Mouse (Mus musculus) left cerebral cortex, postnatal 10 days (tissue): Measurements from ENCODE around the gene Tenm2. TPM values are rescaled to one million over a fixed set of nuclear protein-coding genes. Genes with fewer than 3 reads are reported as not detected.
A peak's percentile ranks its signal among the peaks of the same experiment; 100 is the strongest.

Experiments
- DNase-seq, 2 experiments: peaks; one replicate each; pipeline ENCODE4 v3.0.0; 2021 to 2022; ENCODE audit warnings: low spot score in 2 of 2, mixed read lengths in 1 of 2; ENCODE audit errors: extremely low spot score in 1 of 2
- intact Hi-C: fragments of 180-260 bp; cut with DNase I; formaldehyde crosslinking; loops from one replicate; pipeline ENCODE4 v1.15.1; 2025
- total RNA-seq, 2 experiments: library from RNA; stranded (reverse); gene quantifications; 2 replicates each; pipeline ENCODE4 v1.2.3; 2021

The Tenm2 gene
- total RNA-seq, 2 experiments from 2014 or later, result 112 to 116 TPM

DNA sequence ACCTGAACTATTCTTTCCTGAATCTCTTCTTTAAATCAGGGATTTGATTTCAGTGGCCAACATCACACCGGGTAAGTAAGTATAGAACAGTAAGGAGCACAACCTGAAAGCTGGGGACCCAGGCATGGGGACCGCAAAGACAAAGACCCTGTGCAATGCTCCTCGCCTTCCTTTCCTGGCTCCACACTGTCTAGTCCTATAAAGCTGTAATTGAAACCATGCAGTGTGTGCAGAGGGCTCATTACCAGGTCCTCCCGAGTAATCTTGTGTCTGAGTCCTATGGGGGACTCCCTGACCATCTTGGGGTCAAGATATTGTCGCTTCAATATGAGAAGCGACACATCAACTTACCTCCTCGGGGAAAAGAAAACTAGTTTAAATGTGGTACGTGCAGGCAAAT lies 436.4 kb downstream of the Tenm2 start:
- intact Hi-C loops, result no loop called here
- no peak for DNase-seq

DNA sequence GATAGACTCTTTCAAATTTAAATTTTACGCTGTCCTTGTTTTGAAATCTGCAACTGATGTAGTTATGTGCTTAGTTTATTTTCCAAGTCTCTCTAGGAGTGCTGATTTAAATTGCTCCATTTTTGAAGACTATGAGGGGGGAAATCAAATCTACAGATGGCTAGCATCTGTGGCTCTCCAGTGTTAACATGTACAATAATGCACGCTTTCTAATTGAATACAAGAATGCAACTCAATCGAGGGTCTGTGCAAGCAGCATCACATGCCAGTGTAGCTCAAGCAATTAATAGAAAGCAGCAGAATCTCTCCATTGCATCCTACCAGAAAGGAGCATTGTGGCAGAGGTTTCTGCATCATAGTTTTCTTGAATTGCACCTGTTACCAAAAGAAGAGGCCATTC lies 477.8 kb downstream of the Tenm2 start:
- no peak for DNase-seq
- intact Hi-C loops, result no loop called here

DNA sequence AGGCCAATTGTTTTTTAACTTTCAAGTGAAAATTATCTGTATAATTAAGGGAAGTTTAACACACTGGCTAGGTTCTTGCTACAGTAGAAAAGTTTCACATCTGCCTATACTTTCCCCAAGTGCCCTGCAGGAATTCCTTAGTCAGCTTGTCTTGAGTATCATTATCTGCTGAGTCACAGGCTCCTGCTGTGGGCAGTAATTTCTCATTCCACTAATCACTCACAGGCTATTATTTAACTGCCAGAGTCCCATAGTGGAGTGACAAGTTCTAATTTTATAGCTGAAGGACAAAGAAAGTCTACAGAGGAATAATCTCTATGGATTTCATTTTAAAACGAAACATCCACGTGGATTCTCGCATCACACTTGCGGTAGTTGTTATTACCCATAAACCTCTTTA lies 489.5 kb downstream of the Tenm2 start:
- intact Hi-C loops, result no loop called here
- no peak for DNase-seq

- peak; percentile 8 to 22 for DNase-seq
- intact Hi-C loops, result no loop called here
Observed at GRCm38 (mm10) chr11:36727800-36728199, 508.0 kb downstream of the Tenm2 start.

DNA sequence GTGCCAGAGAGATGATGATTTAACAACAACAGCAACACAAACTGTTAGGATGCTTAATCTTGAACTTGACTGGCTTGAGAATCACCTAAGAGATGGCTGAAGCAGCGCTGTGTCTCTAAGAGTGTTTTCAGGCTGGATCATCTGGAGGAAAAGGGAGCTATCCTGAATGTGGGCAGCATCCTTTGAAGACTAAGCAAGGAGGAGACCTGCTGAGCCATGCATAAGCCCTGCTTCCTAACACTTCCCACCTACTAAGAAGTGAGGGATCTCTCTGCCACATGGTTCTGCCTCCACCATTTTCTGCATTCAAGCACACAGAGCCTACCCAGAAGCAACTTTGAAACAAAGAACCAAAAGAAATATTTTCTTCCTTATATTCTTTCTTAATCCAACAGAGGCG lies 532.9 kb downstream of the Tenm2 start:
- intact Hi-C loops, result no loop called here
- DNase-seq, result no peak

- no peak for DNase-seq
- intact Hi-C loops, result no loop called here
Observed at GRCm38 (mm10) chr11:36700951-36701350, 534.8 kb downstream of the Tenm2 start.

DNA sequence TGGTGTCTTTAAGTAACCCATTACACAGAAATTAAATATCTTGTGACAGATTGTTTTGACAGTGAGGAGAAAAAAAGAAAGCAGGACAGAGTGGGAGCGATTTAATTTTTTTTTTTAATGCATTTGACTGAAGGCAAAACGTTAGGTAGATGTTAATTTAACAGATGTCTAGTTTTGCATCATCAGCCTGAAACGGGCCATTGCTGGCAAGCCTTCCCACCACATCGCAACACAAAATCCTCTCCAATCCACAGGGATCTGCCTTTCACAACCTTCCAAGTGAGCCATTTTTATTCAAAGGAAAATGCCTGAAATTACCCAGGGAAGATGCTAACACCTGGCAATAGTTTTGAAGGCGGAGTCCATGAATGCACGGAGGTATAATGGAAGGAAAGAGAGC lies 535.6 kb downstream of the Tenm2 start:
- intact Hi-C loops, result no loop called here
- no peak for DNase-seq

DNA sequence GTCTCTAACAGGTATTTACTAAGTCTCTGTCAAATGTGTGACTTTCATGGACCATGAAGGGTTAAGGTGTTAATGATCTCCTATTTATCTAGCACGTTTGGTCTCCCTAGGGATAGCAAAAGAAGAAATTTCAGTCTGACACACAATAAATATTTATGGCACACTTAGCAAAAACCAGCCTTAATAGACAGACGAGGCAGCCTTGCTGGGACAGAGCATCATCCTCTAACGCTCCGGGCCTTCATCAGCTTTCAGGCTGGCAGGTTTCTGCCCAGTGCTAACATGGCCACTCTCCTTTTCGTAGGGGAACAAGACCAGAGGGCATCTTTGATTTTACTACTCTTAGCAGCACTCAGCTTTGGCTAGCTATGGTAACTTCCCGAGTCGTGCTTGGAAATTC lies 537.5 kb downstream of the Tenm2 start:
- DNase-seq, result no peak
- intact Hi-C loops, result no loop called here

GRCm38 (mm10) chr11:36697816-36698215 lies 537.9 kb downstream of the Tenm2 start:
- no peak for DNase-seq
- intact Hi-C loops, result no loop called here

- no peak for DNase-seq
- intact Hi-C loops, result no loop called here
Observed at GRCm38 (mm10) chr11:36697021-36697639, 538.6 kb downstream of the Tenm2 start.

DNA sequence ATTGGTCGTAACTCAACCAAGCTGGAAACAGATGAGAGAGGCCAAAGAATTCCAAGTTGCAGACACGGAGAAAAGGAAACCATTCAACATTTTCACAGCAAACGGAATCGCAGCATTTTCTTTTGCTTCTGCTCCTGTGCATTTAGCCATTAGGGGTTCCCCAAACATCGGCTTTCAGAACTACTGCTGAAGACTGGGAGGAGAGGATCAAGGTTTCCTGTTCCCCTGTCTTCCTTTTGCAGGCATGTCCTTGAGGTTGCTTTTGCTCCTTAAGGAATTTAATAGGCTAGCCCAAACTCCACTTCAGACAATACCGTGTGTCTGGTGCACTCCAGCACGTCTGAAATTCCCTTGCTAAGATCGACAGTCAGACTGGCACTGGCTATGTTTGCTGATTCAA lies 541.0 kb downstream of the Tenm2 start:
- no peak for DNase-seq
- intact Hi-C loops, result no loop called here

DNA sequence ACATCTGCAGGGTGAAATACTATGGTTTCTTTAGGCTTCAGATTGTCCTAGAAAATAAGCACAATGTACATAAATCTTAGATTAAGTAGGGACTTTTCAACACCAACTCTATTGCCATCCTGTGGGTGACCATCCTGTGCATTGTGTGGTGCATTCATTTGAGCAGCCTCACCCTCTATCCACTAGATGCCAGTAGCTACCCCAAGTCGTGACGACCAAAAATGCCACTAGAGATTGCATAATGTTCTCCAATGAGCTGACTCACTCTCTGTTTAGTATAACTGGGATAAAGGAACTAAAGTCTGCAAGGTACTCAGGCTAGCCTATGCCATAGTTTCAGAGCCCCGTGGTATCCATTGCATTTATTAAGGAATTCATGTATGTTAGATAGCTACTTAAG lies 543.1 kb downstream of the Tenm2 start:
- DNase-seq, result no peak
- intact Hi-C loops, result no loop called here

DNA sequence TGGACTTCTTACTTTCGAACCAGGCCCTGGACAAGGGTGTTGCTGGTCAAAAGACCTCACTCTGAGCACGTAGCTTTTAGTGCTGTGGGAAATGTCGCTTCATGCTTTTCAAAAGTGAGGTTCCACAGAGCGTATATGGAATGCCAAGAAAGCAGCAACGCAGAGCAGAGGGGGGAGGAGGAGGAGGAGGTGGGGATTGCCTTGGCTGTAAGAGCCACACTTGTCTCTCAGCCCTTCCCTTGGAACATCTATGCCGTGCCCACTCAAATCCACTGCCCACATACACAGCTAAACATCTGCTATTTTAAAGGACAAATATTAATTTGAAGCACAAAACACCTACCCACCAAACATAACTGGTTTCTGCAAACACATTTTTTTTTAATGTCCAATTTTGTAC lies 544.9 kb downstream of the Tenm2 start:
- intact Hi-C loops, result no loop called here

DNA sequence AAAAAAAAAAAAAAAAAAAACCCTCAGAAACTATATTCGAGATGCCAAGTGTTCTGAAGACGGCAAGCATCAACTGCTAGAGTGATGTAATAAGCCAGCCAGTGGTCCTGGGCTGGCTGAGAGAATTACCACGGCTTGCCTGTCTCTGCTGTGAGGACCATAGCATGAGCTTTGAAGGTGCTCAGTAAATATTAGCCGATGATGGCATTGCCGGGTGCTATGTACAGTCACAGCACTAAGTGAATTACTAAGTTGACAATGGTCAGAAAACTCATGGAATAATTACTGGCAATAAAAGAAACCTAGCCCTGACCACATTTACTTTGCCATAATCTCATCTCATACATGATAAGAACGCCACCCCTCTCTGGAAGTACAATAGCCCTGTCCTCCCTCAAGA lies 549.5 kb downstream of the Tenm2 start:
- intact Hi-C loops, result no loop called here
- no peak for DNase-seq

More for the DNA sequence above, 544.9 kb downstream of the Tenm2 start:
- no peak for DNase-seq

- intact Hi-C loops, result loop anchor here (5.0 to 10.0 kb wide), 3 partner anchors 215 to 558 kb away; partner anchors contain the start of gene Tenm2
- no peak for DNase-seq
Observed at GRCm38 (mm10) chr11:36679361-36679760, 556.4 kb downstream of the Tenm2 start.

DNA sequence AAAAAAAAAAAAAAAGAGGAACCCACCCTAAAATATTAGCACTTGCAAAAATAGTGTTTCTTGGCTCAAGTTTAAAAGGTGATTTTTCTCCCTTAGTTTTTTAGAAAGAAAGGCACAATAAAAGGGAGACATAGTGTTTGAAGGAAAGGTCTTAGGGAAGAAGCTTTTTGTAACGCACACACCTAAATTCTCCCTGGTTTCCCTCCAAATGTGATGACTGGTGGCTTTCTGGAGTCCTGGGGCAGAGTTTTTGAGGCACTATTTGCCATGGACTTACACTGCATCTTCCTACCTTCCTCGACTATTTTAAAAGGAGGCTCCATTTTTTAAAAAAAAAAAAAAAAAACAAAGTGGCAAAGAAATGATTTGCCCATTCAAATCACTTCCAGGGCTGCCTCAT lies 557.2 kb downstream of the Tenm2 start:
- no peak for DNase-seq
- intact Hi-C loops, result loop anchor here (5.0 to 10.0 kb wide), 3 partner anchors 214 to 559 kb away; partner anchors contain the start of gene Tenm2

DNA sequence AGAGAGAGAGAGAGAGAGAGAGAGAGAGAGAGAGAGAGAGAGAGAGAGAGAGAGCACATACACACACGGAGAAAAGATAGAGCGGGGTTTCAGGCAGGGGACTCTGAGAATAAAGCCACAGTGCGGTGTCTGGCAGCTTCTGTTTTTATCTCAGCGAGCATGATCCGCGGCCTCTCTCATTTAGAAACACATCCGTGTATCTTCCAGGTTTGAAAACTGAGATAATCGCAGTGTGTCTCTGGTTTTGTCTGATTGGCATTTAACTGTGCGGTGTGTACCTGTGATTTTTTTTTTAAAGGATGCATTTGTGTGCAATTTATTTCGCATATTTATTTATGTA lies 557.7 kb downstream of the Tenm2 start:
- DNase-seq, result peak in 1 of 2 experiments; percentile 34

DNA sequence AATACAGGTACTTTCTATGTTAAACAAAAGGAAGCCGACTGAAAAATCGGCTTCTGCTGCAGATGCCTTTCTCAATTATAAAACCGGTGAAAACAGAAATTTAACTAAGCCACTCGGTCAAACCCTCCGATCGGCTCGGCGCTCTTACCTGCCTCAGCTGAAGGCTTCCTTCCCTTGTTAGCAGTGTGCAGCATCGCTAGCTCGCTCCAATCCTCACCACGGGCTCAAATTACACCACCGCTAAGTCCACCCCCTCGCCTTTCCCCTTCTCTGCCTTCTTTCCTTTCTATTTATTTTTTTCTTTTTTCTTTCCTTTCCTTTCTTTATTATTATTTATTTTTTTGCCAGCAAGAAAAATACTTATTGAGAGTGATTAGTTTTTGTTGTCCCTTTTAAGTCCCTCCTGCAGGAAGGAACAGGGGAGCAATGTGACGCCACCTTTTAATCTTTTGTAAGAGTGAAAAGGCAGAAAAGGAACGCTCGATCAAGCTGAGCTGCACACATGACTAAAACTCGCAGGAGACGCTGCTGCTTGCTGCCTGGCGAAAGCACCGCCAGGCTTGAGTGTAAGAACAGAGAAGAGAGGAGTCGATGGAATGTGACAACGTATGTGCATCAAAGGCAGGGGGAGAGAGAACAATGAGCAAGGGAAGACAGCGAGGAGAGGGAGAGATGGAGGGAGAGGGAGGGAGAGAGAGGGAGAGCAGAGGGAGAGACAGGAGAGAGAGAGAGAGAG lies 558.3 kb downstream of the Tenm2 start:
- intact Hi-C loops, result loop anchor here (5.0 to 10.0 kb wide), 3 partner anchors 213 to 560 kb away; partner anchors contain the start of gene Tenm2
- peak; percentile 31 to 55 for DNase-seq

More for the DNA sequence above, 557.7 kb downstream of the Tenm2 start:
- intact Hi-C loops, result loop anchor here (5.0 to 10.0 kb wide), 3 partner anchors 213 to 559 kb away; partner anchors contain the start of gene Tenm2

DNA sequence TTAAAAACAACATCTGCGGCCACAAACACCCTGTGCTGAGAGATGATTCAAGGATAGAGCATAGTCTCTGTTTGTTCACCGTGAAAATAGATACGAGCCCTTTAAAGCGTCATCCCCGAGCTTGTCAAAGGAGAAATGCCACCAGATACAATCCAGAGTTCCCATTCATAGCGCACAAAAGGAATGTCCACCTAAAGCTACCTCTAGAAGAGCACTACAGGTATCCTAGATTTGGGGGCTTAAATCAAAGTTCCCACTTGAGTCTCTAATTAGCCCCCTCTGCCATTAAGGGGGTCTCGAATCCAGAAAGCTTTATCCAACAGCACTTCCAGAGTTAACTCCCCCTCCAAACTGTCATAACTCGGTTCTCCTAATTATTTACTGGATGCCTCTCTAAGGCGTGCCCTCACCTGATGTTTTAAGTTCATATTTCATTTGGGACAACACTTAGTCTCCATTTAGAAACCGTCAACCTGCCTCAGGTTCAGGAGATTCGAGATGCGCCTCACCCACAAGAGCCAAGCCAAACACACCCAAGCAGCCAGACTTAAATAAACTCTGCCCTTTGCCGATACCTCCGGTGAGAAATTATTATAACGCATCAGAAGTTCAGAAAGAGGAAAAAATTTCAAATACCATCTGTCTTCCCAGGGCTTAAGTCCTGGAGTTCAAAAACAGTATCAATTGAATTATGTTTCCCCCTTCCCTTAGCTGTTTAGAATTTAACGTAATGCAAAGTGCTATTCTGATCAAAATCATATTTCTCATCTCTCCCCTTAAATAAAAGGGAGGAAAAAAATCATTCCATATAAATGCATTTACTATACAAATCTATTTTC lies 559.1 kb downstream of the Tenm2 start:
- intact Hi-C loops, result loop anchor here (5.0 to 10.0 kb wide), 3 partner anchors 212 to 561 kb away; partner anchors contain the start of gene Tenm2

More for the DNA sequence above, 559.1 kb downstream of the Tenm2 start:
- DNase-seq, result no peak
